Mouse (Mus musculus) hindbrain, embryonic 15.5 days (tissue): ENCODE measurements around the gene Fam193a. TPM values are rescaled to one million over a fixed set of nuclear protein-coding genes. Genes with fewer than 3 reads are reported as not detected.

ENCODE experiments used
- ATAC-seq: fragments of 200-750 bp; cut with Nextera tagmentation; 2 replicates; pipeline ENCODE4 v1.8.0; 2017; ENCODE audit warnings: low read depth, moderate number of reproducible peaks, moderate TSS enrichment; ENCODE audit not compliant: low FRiP score
- H3K27ac ChIP-seq: fragments of 300-500 bp; sonication (generic); replicated peaks from 2 replicates; pipeline ENCODE4 v1.5.1; 2015; ENCODE audit warnings: mild to moderate bottlenecking, inconsistent platforms
- H3K27me3 ChIP-seq: fragments of 300-500 bp; sonication (generic); 2 replicates; pipeline ENCODE4 v1.6.1; 2015; ENCODE audit warnings: control low read depth, inconsistent platforms
- H3K36me3 ChIP-seq: fragments of 300-500 bp; sonication (generic); 2 replicates; pipeline ENCODE4 v1.6.1; 2015; ENCODE audit warnings: control low read depth, inconsistent platforms
- H3K4me1 ChIP-seq: fragments of 300-500 bp; sonication (generic); replicated peaks from 2 replicates; pipeline ENCODE4 v1.6.1; 2015; ENCODE audit warnings: control low read depth, inconsistent platforms
- H3K4me2 ChIP-seq: fragments of 300-500 bp; sonication (generic); 2 replicates; pipeline ENCODE4 v1.6.1; 2015; ENCODE audit warnings: moderate library complexity, mild to moderate bottlenecking, inconsistent platforms
- H3K4me3 ChIP-seq: fragments of 300-500 bp; sonication (generic); 2 replicates; pipeline ENCODE4 v1.5.1; 2015; ENCODE audit warnings: mild to moderate bottlenecking, inconsistent platforms
- H3K9ac ChIP-seq: fragments of 300-500 bp; sonication (generic); 2 replicates; pipeline ENCODE4 v1.6.1; 2015; ENCODE audit warnings: inconsistent platforms
- H3K9me3 ChIP-seq: fragments of 300-500 bp; sonication (generic); 2 replicates; pipeline ENCODE4 v1.6.1; 2016; ENCODE audit warnings: control low read depth, inconsistent platforms
- WGBS: fragments of 180-500 bp; shearing (Covaris S2); methylation state at CpG from one replicate; pipeline ENCODE4 v1.1.7; 2015; 5-methylcytosine and 5-hydroxymethylcytosine counted together
- polyA plus RNA-seq: library from polyadenylated mRNA; unstranded; fragments of >200 nt; fragmentation: Nextera tagmentation; extraction: Ambion mirVana; gene quantifications from 2 replicates; pipeline ENCODE4 v1.2.1, GENCODE M21; 2015

The Fam193a gene
- 14.0 and 15.5 TPM in 2 replicates for polyA plus RNA-seq

DNA sequence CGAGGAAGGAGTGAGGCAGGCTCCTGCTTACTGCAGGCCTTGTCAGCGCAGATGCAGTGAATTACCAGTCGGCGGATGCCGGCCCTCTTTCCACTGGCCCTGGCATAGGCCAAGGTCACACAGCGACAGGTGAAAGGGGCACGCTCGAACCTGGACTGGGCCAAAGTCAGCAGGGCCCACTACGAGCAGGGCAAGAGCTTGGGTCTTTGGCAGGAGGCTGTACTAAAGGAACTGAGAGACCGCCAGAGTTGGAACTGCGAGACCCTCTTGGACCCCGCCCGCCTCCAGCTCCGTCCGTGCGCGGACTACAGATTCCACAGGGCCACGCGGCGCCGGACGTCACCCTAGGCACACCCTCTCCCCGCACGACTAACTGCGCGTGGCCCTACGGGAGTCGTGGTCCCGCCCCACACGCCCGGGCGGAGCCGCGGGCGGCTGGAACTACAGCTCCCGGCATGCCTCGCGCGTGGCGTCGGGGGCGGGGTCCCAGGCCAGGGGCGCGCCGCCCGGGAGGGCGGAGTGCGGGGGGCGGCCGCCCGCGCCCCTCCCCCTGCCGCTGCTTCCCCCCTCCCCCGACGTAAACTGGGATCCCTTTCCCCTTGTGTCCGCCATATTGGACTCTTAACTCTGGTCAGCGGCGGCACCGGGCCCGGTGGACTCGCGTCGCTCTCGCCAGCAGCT, at the start of gene Fam193a:
Gene Fam193a (plus strand): TSS at position 593 of the 681 bp plus-strand sequence.
- Histone ChIP-seq H3K27me3 (no peaks in the 10 kb centered on the region), H3K36me3 (no peaks in the 10 kb centered on the region), H3K9me3 (no peaks in the 10 kb centered on the region), H3K4me1 (peaks cover 23% of the 10 kb centered on the region), H3K9ac (peak within 1 kb of the TSS; percentile 86), H3K4me3 (peak within 1 kb of the TSS; percentile 81), H3K27ac (peak within 1 kb of the TSS; percentile 88), H3K4me2 (peak within 1 kb of the TSS; percentile 63)
- 0% methylated on average over 45 of the region's 64 CpGs for WGBS
- peak; percentile 100 for ATAC-seq

DNA sequence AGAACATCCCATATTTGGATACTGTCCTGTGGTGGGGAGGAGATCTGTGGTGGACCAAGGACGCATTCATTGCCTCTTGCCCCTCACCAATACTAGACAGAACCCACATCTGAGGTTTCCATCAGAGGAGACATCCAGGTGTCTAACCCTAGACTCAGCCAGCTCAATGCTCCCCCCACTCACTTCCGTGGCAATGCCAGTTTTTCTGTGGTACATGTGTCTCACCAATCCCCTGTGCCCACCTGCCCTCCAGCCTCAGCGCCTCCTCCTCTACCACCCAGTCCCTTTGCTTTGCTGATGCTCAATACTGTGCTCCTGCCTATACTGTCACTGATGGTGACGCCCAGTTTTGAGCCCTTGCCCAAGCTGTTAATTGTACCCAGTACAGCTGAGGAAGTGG, 48.5 kb upstream of the Fam193a start:
- H3K4me3 ChIP-seq = no peak overlapping the region
- no peak overlapping the region for H3K27ac ChIP-seq
- H3K4me1 ChIP-seq = no peaks in the 10 kb centered on the region
- H3K4me2 ChIP-seq = no peak overlapping the region
- H3K9me3 ChIP-seq = no peaks in the 10 kb centered on the region
- 93% methylated on average over 4 of the region's 4 CpGs for WGBS
- no peaks in the 10 kb centered on the region for H3K27me3 ChIP-seq
- ATAC-seq = no peak
- no peaks in the 10 kb centered on the region for H3K36me3 ChIP-seq
- H3K9ac ChIP-seq = no peak overlapping the region

DNA sequence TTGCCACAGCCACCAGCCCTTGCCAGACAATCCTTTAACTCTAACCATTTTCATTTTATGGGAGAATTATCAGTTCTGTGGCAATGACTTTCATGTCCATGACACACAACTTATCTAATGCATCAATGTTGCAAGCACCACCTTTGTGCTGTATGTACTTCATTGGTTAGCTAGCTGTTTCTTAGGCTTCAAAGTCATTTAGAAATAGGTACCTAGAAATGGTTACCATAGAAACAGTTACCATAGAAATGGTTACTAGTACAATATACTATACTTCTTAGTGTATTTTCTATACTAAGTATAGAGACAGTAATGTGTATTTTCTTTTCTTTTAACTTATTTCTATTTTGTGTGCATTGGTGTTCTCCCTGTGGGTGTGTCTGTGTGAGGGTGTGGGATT, 44.4 kb upstream of the Fam193a start:
- H3K4me1 ChIP-seq = peaks cover 10% of the 10 kb centered on the region
- H3K27ac ChIP-seq = no peak overlapping the region

DNA sequence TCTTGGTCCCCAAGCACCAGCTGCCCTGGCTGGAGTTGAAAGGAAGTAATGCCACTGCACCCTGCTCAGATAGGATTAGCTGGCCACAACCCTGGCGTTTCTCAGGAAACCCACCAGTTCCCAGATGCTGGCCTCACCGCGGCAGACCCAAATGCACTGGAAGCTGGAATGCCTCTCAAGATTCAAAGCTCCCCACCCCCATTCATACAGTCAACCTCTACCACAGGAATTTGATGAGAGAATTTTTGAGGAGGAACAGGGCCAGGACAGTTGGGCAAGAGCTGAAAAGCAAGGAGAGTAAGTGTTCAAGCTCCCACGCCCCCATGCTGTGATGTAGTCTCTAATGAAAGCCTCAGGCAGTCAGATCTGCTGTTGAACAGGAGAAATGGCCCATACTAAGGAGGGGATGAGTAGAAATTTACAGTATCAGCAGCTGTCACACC, 43.5 kb upstream of the Fam193a start:
- no peak for ATAC-seq
- WGBS = 37% methylated on average over 4 of the region's 4 CpGs
- H3K4me2 ChIP-seq = peak overlapping the region; percentile 54; the same call in 1 of the 2 replicates
- peaks cover 10% of the 10 kb centered on the region for H3K4me1 ChIP-seq
- H3K9me3 ChIP-seq = no peaks in the 10 kb centered on the region
- H3K27me3 ChIP-seq = no peaks in the 10 kb centered on the region
- H3K27ac ChIP-seq = no peak overlapping the region
- H3K9ac ChIP-seq = no peak overlapping the region
- H3K36me3 ChIP-seq = no peaks in the 10 kb centered on the region
- H3K4me3 ChIP-seq = no peak overlapping the region

More for the DNA sequence above, 44.4 kb upstream of the Fam193a start:
- ATAC-seq = no peak
- no peaks in the 10 kb centered on the region for H3K27me3 ChIP-seq
- no peaks in the 10 kb centered on the region for H3K9me3 ChIP-seq
- H3K9ac ChIP-seq = no peak overlapping the region
- H3K4me3 ChIP-seq = no peak overlapping the region
- H3K4me2 ChIP-seq = no peak overlapping the region
- no peaks in the 10 kb centered on the region for H3K36me3 ChIP-seq

DNA sequence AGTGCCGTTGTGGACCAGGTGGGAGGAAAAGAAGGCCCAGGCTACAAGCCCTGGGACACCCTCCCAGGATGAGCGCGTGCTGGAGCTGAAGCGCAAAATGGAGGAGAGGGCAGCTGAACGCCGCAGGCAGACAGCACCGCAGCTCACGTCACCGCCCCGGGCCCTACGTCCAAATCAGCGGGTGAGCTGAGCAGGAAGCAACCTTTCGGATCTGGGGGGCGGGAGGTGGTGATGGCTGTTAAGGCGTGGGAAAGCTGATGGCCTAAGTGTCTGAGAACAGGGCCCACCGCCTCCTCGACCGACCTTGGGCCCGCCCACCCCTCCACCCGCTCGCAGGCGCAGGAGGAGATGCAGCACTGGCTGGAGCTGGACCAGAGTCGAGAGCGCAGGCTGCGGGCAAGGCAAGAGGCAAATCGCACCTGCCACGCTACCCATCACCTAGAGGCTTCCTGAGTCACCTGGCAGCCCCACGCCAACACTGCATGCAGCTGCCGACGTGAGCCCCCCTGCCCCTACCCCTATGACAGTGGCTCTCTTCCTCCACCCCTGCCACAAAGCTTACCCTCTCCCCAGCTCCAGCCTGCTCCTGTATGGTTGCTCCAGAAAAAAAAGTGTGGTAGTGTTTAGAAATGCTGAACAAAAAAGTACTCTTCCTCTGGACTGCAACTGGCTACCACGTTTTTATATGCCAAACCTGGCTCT, 42.7 kb upstream of the Fam193a start:
- Histone ChIP-seq H3K27me3 (no peaks in the 10 kb centered on the region), H3K9me3 (no peaks in the 10 kb centered on the region), H3K4me1 (peaks cover 10% of the 10 kb centered on the region), H3K36me3 (no peaks in the 10 kb centered on the region), H3K27ac (peak overlapping the region; percentile 51; the same call in 1 of the 2 replicates), H3K4me2 (peak overlapping the region; percentile 54), H3K9ac (peak overlapping the region; percentile 34; the same call in 1 of the 2 replicates), H3K4me3 (peak overlapping the region; percentile 28)
- 12% methylated on average over 31 of the region's 31 CpGs for WGBS
- ATAC-seq = peak; percentile 85; the same call in 1 of the 2 replicates

DNA sequence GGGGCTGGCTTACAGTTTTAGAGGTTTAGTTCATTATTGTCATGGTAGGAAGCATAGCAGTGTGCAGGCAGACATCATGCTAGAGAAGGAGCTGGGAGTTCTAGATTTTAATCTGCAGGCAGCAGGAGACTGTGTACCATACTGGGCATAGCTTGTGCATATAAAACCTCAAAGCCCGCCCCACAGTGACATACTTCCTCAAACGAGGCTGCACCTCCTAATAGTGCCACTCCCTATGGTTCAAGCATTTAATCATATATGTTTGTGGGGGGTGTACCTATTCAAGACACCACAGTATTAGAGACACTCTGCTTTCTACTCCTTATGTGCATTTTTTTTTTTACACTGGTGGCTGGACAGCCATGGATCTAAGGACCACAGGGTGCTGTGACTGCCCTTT, 39.6 kb upstream of the Fam193a start:
- WGBS = 83% methylated on average over 2 of the region's 2 CpGs
- H3K9me3 ChIP-seq = no peaks in the 10 kb centered on the region

DNA sequence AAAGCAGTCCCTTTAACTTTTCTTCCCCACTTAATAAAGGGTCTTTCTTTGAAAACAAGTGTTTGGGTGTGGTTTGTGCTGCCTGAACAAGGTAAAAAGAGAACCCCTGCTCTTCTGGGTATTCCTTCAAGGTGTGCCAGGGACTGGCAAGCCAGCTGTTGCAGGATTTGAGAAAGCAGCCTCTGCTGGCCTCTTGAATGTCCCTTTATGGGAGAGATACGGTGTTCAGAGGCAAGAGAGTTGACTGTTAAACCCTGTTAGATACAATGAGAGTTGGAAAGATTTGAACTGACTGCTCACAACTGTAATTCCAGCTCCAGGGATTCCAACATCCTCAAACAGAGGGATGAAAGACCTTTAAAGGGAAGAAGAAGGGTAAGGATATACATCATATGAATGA, 35.7 kb upstream of the Fam193a start:
- ATAC-seq = no peak
- H3K36me3 ChIP-seq = no peaks in the 10 kb centered on the region
- no peaks in the 10 kb centered on the region for H3K9me3 ChIP-seq
- peaks cover 24% of the 10 kb centered on the region for H3K4me1 ChIP-seq
- H3K27me3 ChIP-seq = no peaks in the 10 kb centered on the region
- no peak overlapping the region for H3K4me2 ChIP-seq
- H3K27ac ChIP-seq = no peak overlapping the region
- H3K4me3 ChIP-seq = no peak overlapping the region
- WGBS = 92% methylated on average over 1 of the region's 1 CpGs
- H3K9ac ChIP-seq = no peak overlapping the region

More for the DNA sequence above, 39.6 kb upstream of the Fam193a start:
- H3K27me3 ChIP-seq = no peaks in the 10 kb centered on the region
- no peak overlapping the region for H3K27ac ChIP-seq
- H3K4me2 ChIP-seq = no peak overlapping the region
- no peak overlapping the region for H3K9ac ChIP-seq
- no peak for ATAC-seq
- peaks cover 10% of the 10 kb centered on the region for H3K4me1 ChIP-seq
- no peaks in the 10 kb centered on the region for H3K36me3 ChIP-seq
- no peak overlapping the region for H3K4me3 ChIP-seq

DNA sequence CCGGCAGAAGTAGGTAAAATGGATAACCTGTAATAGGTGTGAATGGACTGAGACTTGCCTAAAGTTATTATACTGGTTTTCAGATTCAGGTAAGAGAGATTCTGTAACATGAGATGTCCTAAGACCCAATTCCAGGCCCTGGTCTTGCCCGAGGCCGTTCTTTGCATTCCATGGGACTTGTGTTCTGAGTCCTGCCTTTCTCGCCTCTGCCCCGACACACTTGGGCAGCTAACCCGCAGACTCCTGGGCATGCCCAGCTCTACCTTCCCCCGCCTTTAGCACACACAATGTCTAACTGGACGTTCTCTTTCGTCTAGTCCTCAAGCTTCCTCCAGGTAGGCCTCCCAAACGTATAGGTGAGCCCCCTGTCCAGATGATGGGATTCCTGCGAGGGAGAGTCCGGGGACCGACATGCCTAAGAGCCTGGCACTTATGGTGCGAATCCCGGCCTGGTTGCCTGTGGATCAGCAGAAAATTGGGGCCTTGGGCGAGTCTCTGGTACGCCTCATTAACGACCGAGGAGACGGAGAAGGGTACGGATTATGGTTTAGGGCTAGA, 34.1 kb upstream of the Fam193a start:
- H3K4me2 ChIP-seq = peak overlapping the region; percentile 82
- peak; percentile 75; the same call in 1 of the 2 replicates for ATAC-seq
- no peaks in the 10 kb centered on the region for H3K27me3 ChIP-seq
- peak overlapping the region; percentile 88 for H3K27ac ChIP-seq
- H3K9me3 ChIP-seq = no peaks in the 10 kb centered on the region
- WGBS = 3% methylated on average over 21 of the region's 21 CpGs
- no peaks in the 10 kb centered on the region for H3K36me3 ChIP-seq
- peak overlapping the region; percentile 87 for H3K9ac ChIP-seq
- peaks cover 27% of the 10 kb centered on the region for H3K4me1 ChIP-seq
- H3K4me3 ChIP-seq = peak overlapping the region; percentile 100

DNA sequence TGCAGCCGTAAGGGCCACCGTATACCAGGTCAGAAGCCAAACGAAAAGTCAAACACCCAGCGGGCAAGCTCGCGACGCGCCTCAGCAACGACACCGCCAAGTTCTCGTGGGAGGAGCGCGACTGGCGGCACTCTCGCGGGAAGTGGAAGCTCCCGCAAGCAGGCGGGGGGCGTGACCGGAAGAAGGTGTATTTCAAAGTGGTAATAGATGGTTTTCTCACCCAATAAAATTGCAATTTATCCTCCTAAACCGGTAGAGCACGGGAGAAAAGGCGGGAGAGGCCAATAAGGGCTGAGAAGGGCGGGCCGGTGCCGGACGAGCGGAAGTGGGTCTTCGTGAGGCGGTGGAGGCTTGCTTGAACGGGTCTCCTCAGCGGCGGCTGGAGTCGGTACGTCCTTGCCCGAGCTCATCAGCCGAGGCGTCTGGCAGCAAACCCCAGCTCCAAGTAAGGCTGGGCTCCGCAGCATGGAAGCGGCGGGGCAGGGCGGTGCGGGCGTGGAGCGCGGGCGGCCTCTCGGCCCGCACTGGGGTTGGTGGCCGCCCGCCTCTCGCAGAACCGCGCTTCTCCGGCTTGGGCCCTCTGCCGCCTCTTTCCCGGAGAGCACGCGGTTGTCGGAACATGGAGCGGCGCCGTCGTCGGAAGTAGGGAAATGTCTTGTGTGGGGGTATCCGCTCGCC, 33.5 kb upstream of the Fam193a start, which contains the start of gene Rnf4:
Gene Rnf4 (plus strand): TSS at position 193 of the 678 bp plus-strand sequence.
- H3K9me3 ChIP-seq = no peaks in the 10 kb centered on the region
- ATAC-seq = peak; percentile 99
- H3K36me3 ChIP-seq = no peaks in the 10 kb centered on the region
- H3K9ac ChIP-seq = peak within 1 kb of the TSS; percentile 98
- no peaks in the 10 kb centered on the region for H3K27me3 ChIP-seq
- peak within 1 kb of the TSS; percentile 86 for H3K4me2 ChIP-seq
- under 1% methylated on average over 60 of the region's 67 CpGs for WGBS
- H3K4me1 ChIP-seq = peaks cover 27% of the 10 kb centered on the region
- H3K4me3 ChIP-seq = peak within 1 kb of the TSS; percentile 100
- peak within 1 kb of the TSS; percentile 95 for H3K27ac ChIP-seq

DNA sequence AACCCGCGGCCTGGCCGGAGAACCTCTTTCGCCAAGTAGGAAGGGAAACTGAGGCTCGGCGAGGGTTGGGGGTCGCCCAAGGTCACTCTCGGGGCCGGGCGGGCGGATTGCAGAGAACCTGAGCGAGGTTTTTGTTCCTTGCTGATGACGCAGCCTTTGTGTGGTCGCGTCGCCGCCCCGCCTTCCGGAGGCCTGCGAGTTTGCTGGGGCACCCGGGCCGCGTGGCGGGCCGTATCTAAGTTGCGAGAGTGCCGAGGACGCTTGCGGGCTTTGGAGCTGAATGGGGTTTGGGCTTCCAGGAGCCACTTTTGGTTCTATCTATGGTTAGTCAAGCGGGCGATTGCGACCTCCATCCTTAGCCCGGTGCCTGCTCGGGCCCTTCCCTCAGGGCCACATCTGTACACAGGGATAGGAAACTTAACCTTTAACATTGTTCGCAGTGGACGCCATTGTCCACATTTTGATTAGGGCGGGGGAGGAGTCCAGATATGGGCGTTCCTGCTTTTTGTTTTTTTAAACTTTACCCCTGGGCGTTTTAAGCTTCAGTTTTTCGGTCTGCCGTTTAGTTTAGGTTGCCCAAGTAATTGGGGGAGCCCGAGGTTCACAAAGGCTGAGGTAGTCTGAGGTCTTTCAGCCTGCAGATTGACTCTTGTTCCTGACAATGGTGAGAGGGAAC, 32.8 kb upstream of the Fam193a start:
- no peaks in the 10 kb centered on the region for H3K36me3 ChIP-seq
- peak overlapping the region; percentile 100 for H3K4me3 ChIP-seq
- peak overlapping the region; percentile 98 for H3K9ac ChIP-seq
- no peaks in the 10 kb centered on the region for H3K27me3 ChIP-seq
- 0% methylated on average over 42 of the region's 42 CpGs for WGBS
- H3K27ac ChIP-seq = peak overlapping the region; percentile 95
- ATAC-seq = peak; percentile 11; the same call in 1 of the 2 replicates
- H3K4me1 ChIP-seq = peaks cover 27% of the 10 kb centered on the region
- H3K9me3 ChIP-seq = no peaks in the 10 kb centered on the region
- peak overlapping the region; percentile 86 for H3K4me2 ChIP-seq

DNA sequence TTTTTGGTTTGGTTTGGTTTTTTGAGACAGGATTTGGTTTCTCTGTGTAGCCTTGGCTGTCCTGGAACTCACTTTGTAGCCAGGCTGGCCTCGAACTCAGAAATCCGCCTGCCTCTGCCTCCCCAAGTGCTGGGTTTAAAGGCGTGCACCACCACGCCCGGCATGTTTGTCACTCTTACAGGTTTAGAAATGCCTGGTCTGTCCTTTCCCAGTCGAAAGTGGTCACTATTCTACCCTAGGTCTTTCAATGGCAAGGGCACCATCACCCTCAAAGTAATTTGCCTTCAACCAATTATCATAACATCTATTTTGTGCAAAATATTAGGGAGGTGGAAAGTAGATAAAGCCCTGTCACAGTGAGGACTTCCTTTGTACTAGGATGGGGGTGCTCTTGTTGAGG, 29.5 kb upstream of the Fam193a start:
- H3K4me2 ChIP-seq = no peak overlapping the region
- no peak overlapping the region for H3K4me3 ChIP-seq
- H3K27me3 ChIP-seq = no peaks in the 10 kb centered on the region
- 97% methylated on average over 6 of the region's 6 CpGs for WGBS
- peaks cover 8% of the 10 kb centered on the region; the same call in 1 of the 2 replicates for H3K36me3 ChIP-seq
- H3K27ac ChIP-seq = no peak overlapping the region
- ATAC-seq = no peak
- H3K9me3 ChIP-seq = no peaks in the 10 kb centered on the region
- H3K4me1 ChIP-seq = peaks cover 25% of the 10 kb centered on the region
- no peak overlapping the region for H3K9ac ChIP-seq
